Mouse (Mus musculus) liver, adult 2 months (tissue): ENCODE data around the gene Sypl. TPM values are rescaled to one million over a fixed set of nuclear protein-coding genes. Genes with fewer than 3 reads are reported as not detected.

Experiments used
- DNase-seq: peaks from one replicate; pipeline ENCODE4 v3.0.0-alpha.2; 2011; ENCODE audit warnings: low read depth, low spot score; ENCODE audit errors: extremely low read depth
- H3K27ac ChIP-seq: fragments of 200-500 bp; replicated peaks from 2 replicates; pipeline ENCODE4 v1.5.1; 2012; ENCODE audit warnings: low read depth, mild to moderate bottlenecking, control low read depth, inconsistent platforms, low read length; ENCODE audit not compliant: insufficient read depth
- H3K27me3 ChIP-seq: fragments of 200-500 bp; 2 replicates; pipeline ENCODE4 v1.6.1; 2012; ENCODE audit warnings: mild to moderate bottlenecking, moderate library complexity, low read length, inconsistent platforms; ENCODE audit not compliant: control insufficient read depth, insufficient read depth
- H3K36me3 ChIP-seq: fragments of 200-500 bp; 2 replicates; pipeline ENCODE4 v1.6.1; 2012; ENCODE audit warnings: low read length, inconsistent platforms; ENCODE audit not compliant: control insufficient read depth, insufficient read depth
- H3K4me1 ChIP-seq: fragments of 200-500 bp; 2 replicates; pipeline ENCODE4 v1.6.1; 2011; ENCODE audit warnings: low read length; ENCODE audit not compliant: control insufficient read depth, insufficient read depth
- H3K4me3 ChIP-seq: fragments of 200-500 bp; 2 replicates; pipeline ENCODE4 v1.5.1; 2011; ENCODE audit warnings: low read depth, mild to moderate bottlenecking, control low read depth, low read length, moderate library complexity; ENCODE audit not compliant: insufficient read depth
- H3K79me2 ChIP-seq: fragments of 200-500 bp; 2 replicates; pipeline ENCODE4 v1.6.1; 2012; ENCODE audit warnings: inconsistent platforms, mild to moderate bottlenecking, low read length, moderate library complexity; ENCODE audit not compliant: control insufficient read depth, insufficient read depth
- H3K9ac ChIP-seq: fragments of 200-500 bp; 2 replicates; pipeline ENCODE4 v1.6.1; 2012; ENCODE audit warnings: low read depth, mild to moderate bottlenecking, control low read depth, inconsistent platforms, low read length
- CTCF ChIP-seq: fragments of 200-500 bp; IDR thresholded peaks from 2 replicates; pipeline ENCODE4 v1.5.1; 2011; ENCODE audit warnings: low read depth, low read length, control low read depth
- POLR2A ChIP-seq: fragments of 200-500 bp; IDR thresholded peaks from 2 replicates; pipeline ENCODE4 v1.6.1; 2011; ENCODE audit warnings: low read length, control low read depth; ENCODE audit not compliant: insufficient read depth; ENCODE audit errors: extremely low read depth
- WGBS: fragments of 180-500 bp; shearing (Covaris S2); methylation state at CpG from one replicate; pipeline ENCODE4 v1.1.7; 2018; 5-methylcytosine and 5-hydroxymethylcytosine counted together
- polyA plus RNA-seq: library from polyadenylated mRNA; depleted of rRNA; stranded (reverse); fragments of >200 nt; gene quantifications from 2 replicates; pipeline ENCODE4 v1.2.3, GENCODE M21; 2012
- total RNA-seq: library from RNA; depleted of rRNA; stranded (reverse); fragments of >200 nt; gene quantifications from 2 replicates; pipeline ENCODE4 v1.2.3, GENCODE M21; 2014

Gene Sypl
- total and polyA plus RNA-seq, 2 experiments = 38.6 to 48.4 TPM

- no peak overlapping the region for H3K9ac ChIP-seq
- no peak for TF ChIP-seq POLR2A
- no peak for TF ChIP-seq CTCF
- peak; percentile 29 for DNase-seq
Observed at GRCm38 (mm10) chr12:32936246-32936946, 17.3 kb upstream of the Sypl start.

GRCm38 (mm10) chr12:32941141-32941540 is 12.6 kb upstream of the Sypl start:
- TF ChIP-seq CTCF = no peak
- no peak for TF ChIP-seq POLR2A
- H3K27me3 ChIP-seq = no peaks in the 10 kb centered on the region
- H3K36me3 ChIP-seq = no peaks in the 10 kb centered on the region
- H3K9ac ChIP-seq = no peak overlapping the region
- peaks cover 9% of the 10 kb centered on the region for H3K4me1 ChIP-seq
- no peak overlapping the region for H3K4me3 ChIP-seq
- H3K27ac ChIP-seq = no peak overlapping the region
- 81% methylated on average over 4 of the region's 4 CpGs for WGBS
- DNase-seq = no peak
- no peaks in the 10 kb centered on the region for H3K79me2 ChIP-seq

More at GRCm38 (mm10) chr12:32936246-32936946, 17.3 kb upstream of the Sypl start:
- no peak overlapping the region for H3K27ac ChIP-seq
- H3K4me3 ChIP-seq = no peak overlapping the region
- H3K27me3 ChIP-seq = no peaks in the 10 kb centered on the region
- H3K4me1 ChIP-seq = no peaks in the 10 kb centered on the region
- H3K36me3 ChIP-seq = no peaks in the 10 kb centered on the region
- WGBS = 43% methylated on average over 4 of the region's 4 CpGs
- H3K79me2 ChIP-seq = no peaks in the 10 kb centered on the region

GRCm38 (mm10) chr12:32943347-32943746 is 10.3 kb upstream of the Sypl start:
- no peak overlapping the region for H3K4me3 ChIP-seq
- H3K36me3 ChIP-seq = no peaks in the 10 kb centered on the region
- no peak for TF ChIP-seq POLR2A
- TF ChIP-seq CTCF = no peak
- H3K27ac ChIP-seq = peak overlapping the region; percentile 55; the same call in 1 of the 2 replicates
- no peaks in the 10 kb centered on the region for H3K79me2 ChIP-seq
- H3K4me1 ChIP-seq = peaks cover 9% of the 10 kb centered on the region
- no peaks in the 10 kb centered on the region for H3K27me3 ChIP-seq
- WGBS = 35% methylated on average over 4 of the region's 4 CpGs
- peak; percentile 86 for DNase-seq
- H3K9ac ChIP-seq = no peak overlapping the region

- H3K9ac ChIP-seq = no peak overlapping the region
- H3K36me3 ChIP-seq = no peaks in the 10 kb centered on the region
- peak overlapping the region; percentile 55 for H3K27ac ChIP-seq
- DNase-seq = peak; percentile 80
- no peak for TF ChIP-seq POLR2A
- TF ChIP-seq CTCF = no peak
- H3K4me3 ChIP-seq = no peak overlapping the region
- no peaks in the 10 kb centered on the region for H3K79me2 ChIP-seq
- no peaks in the 10 kb centered on the region for H3K27me3 ChIP-seq
- peaks cover 9% of the 10 kb centered on the region for H3K4me1 ChIP-seq
- WGBS = 39% methylated on average over 3 of the region's 3 CpGs
Observed at GRCm38 (mm10) chr12:32943951-32944350, 9.7 kb upstream of the Sypl start.

GRCm38 (mm10) chr12:32944884-32945454 is 8.7 kb upstream of the Sypl start:
- no peak for TF ChIP-seq POLR2A
- no peak for TF ChIP-seq CTCF
- Histone ChIP-seq H3K4me3 (no peak overlapping the region), H3K9ac (no peak overlapping the region), H3K79me2 (no peaks in the 10 kb centered on the region), H3K27me3 (no peaks in the 10 kb centered on the region), H3K27ac (no peak overlapping the region), H3K36me3 (no peaks in the 10 kb centered on the region), H3K4me1 (peaks cover 9% of the 10 kb centered on the region)
- WGBS = 82% methylated on average over 8 of the region's 8 CpGs
- no peak for DNase-seq

GRCm38 (mm10) chr12:32946376-32946775 is 7.3 kb upstream of the Sypl start:
- no peak overlapping the region for H3K9ac ChIP-seq
- peaks cover 9% of the 10 kb centered on the region for H3K4me1 ChIP-seq
- no peaks in the 10 kb centered on the region for H3K27me3 ChIP-seq
- DNase-seq = no peak
- no peak overlapping the region for H3K27ac ChIP-seq
- H3K79me2 ChIP-seq = no peaks in the 10 kb centered on the region
- 83% methylated on average over 4 of the region's 4 CpGs for WGBS
- TF ChIP-seq POLR2A = no peak
- no peak for TF ChIP-seq CTCF
- H3K4me3 ChIP-seq = no peak overlapping the region
- no peaks in the 10 kb centered on the region for H3K36me3 ChIP-seq
